Mouse (Mus musculus) G1E (cell line): ENCODE measurements at regions not wholly inside any gene's neighbourhood (a gene's known extent, or its start where the extent isn't known, plus 50 kb on each side); places are given as distances from the start of the nearest gene placed in this dataset.

ENCODE experiments used
- CTCF ChIP-seq: IDR thresholded peaks from 2 replicates; pipeline ENCODE4 v1.5.1; 2012; ENCODE audit warnings: low read depth, low read length, inconsistent platforms, mixed read lengths
- GATA1 ChIP-seq: IDR thresholded peaks from 2 replicates; pipeline ENCODE4 v1.6.1; 2012; ENCODE audit warnings: borderline replicate concordance, low read length, inconsistent platforms, mixed read lengths
- GATA2 ChIP-seq: IDR thresholded peaks from 2 replicates; pipeline ENCODE4 v1.6.1; 2012; ENCODE audit warnings: low read depth, low read length, inconsistent platforms, borderline replicate concordance
- POLR2AphosphoS5 ChIP-seq: IDR thresholded peaks from 2 replicates; pipeline ENCODE4 v1.6.1; 2012; ENCODE audit warnings: low read depth, low read length, inconsistent platforms; ENCODE audit not compliant: insufficient replicate concordance
- TAL1 ChIP-seq: conservative IDR thresholded peaks from 2 replicates; pipeline ENCODE4 v1.6.1; 2012; ENCODE audit warnings: low read depth, low read length, inconsistent platforms, mixed read lengths

DNA sequence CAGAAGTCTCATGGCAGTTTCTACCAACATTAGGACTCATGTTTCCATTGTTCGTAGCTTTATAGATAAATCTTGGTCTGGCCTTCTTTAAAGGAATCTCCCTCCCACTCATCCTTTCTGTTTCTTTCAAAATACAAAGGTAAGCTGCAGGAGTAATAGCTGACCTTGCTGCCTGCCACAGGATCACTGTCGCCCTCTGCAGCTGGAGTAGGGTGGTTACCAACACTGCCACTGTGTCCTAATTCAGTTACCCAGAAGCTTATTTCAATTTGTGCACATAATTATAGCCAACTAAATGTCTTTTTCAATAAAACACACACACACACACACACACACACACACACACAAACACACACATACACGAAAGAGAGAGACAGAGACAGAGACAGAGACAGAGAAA is 175.3 kb downstream of the Mylk4 start:
- TF ChIP-seq CTCF (no peak), GATA1 (no peak), POLR2AphosphoS5 (no peak), TAL1 (no peak), GATA2 (no peak)
